8 mouse cellular contexts compared by ENCODE assay signal in the genomic region with DNA sequence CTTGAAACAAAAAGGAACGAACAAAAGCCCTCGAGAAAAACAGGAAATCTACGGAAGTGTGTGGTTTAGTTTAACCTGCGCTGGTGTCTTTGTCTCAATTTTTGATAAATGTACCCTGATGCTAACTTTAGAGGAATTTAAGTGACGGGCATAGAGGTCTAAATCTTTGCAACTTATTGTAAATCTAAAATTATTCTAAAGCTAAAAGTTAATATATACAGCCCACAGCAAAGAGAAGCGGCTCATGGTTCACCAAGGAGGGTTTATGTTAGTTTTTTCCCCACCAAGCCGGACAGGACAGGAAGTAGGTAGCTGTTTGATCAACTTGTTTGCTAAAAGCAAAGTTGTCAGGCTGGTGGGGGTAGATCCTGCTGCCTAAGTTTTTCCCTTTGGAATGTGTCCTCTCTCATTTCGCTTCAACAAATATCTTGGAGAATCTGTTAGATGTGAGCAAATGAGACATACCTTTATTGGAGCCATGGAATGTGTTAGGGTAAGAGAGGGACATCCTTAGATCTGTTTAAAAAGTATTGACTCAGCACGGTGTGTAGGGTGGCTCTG. TPM values are rescaled to one million over a fixed set of nuclear protein-coding genes. Genes with fewer than 3 reads are reported as not detected.
DNase-seq lines count a peak whose midpoint lies in the region; ATAC-seq and TF ChIP-seq lines count a peak whose summit lies in the region.

No protein-coding gene starts in this region.

- H3K4me2 ChIP-seq in heart, embryonic 13.5 days = peak overlapping the region; percentile 78
- peak overlapping the region; percentile 98 for H3K4me2 ChIP-seq in hindbrain, embryonic 16.5 days (ENCODE audit: low read length)
- H3K4me2 ChIP-seq in midbrain, embryonic 12.5 days (replicated peaks) = peak overlapping the region; percentile 77

- 51% methylated on average over 9 of the region's 9 CpGs for WGBS in heart, embryonic 13.5 days
- WGBS in bone marrow, adult 2 months = 6% methylated on average over 9 of the region's 9 CpGs
- 63% methylated on average over 9 of the region's 9 CpGs for WGBS in hindbrain, embryonic 16.5 days
- 63% methylated on average over 9 of the region's 9 CpGs for WGBS in midbrain, embryonic 12.5 days

- no peak for TF ChIP-seq POLR2A in bone marrow, adult 2 months (IDR thresholded peaks at IDR 0.05; ENCODE audit: borderline replicate concordance, control insufficient read depth, low read depth, low read length)

- DNase-seq in heart, postnatal 10 days = no peak
- DNase-seq in right cerebral cortex, postnatal 14 days = no peak
- no peak for DNase-seq in c-Kit-positive CD71-positive TER-119-positive erythroid progenitor cells, embryonic 14.5 days (ENCODE audit: low spot score)
- no peak for DNase-seq in spleen, adult 12 weeks (ENCODE audit: low spot score)

- peaks cover 4% of the 10 kb centered on the region; the same call in 1 of the 2 replicates for H3K4me1 ChIP-seq in heart, embryonic 13.5 days
- no peaks in the 10 kb centered on the region; the same call in 1 of the 2 replicates for H3K4me1 ChIP-seq in bone marrow, adult 2 months (ENCODE audit: control insufficient read depth, insufficient read depth, low read length)
- peaks cover 7% of the 10 kb centered on the region for H3K4me1 ChIP-seq in hindbrain, embryonic 16.5 days (ENCODE audit: control insufficient read depth, insufficient read depth, low read depth, low read length)
- no peaks in the 10 kb centered on the region for H3K4me1 ChIP-seq in midbrain, embryonic 12.5 days

- peak overlapping the region; percentile 66; the same call in 1 of the 2 replicates for H3K27ac ChIP-seq in heart, embryonic 13.5 days (replicated peaks)
- H3K27ac ChIP-seq in bone marrow, adult 2 months (ENCODE audit: control insufficient read depth, insufficient read depth, low read depth, low read length, poor library complexity) = peak overlapping the region; percentile 62; the same call in 1 of the 2 replicates
- H3K27ac ChIP-seq in hindbrain, embryonic 16.5 days (ENCODE audit: low read depth, low read length) = no peak overlapping the region
- no peak overlapping the region for H3K27ac ChIP-seq in midbrain, embryonic 12.5 days (replicated peaks)

- ATAC-seq in heart, embryonic 13.5 days (ENCODE audit: extremely low read depth, insufficient number of reproducible peaks, low FRiP score, low TSS enrichment) = no peak
- ATAC-seq in hindbrain, embryonic 16.5 days = no peak
- no peak for ATAC-seq in midbrain, embryonic 12.5 days (ENCODE audit: low FRiP score, low read depth)

- H3K9me3 ChIP-seq in heart, embryonic 13.5 days = peaks cover 5% of the 10 kb centered on the region; the same call in 1 of the 2 replicates
- peaks cover 3% of the 10 kb centered on the region; the same call in 1 of the 2 replicates for H3K9me3 ChIP-seq in hindbrain, embryonic 16.5 days (ENCODE audit: control insufficient read depth, low read length)
- no peaks in the 10 kb centered on the region for H3K9me3 ChIP-seq in midbrain, embryonic 12.5 days

- H3K9ac ChIP-seq in heart, embryonic 13.5 days = peak overlapping the region; percentile 84
- no peak overlapping the region for H3K9ac ChIP-seq in hindbrain, embryonic 16.5 days (ENCODE audit: low read depth, low read length)
- no peak overlapping the region for H3K9ac ChIP-seq in midbrain, embryonic 12.5 days (replicated peaks)

- H3K36me3 ChIP-seq in heart, embryonic 13.5 days = peaks cover 18% of the 10 kb centered on the region
- peaks cover 3% of the 10 kb centered on the region; the same call in 1 of the 2 replicates for H3K36me3 ChIP-seq in hindbrain, embryonic 16.5 days (ENCODE audit: control insufficient read depth, insufficient read depth, low read length)
- H3K36me3 ChIP-seq in midbrain, embryonic 12.5 days = peaks cover 12% of the 10 kb centered on the region

- TF ChIP-seq CTCF in bone marrow, adult 2 months (IDR thresholded peaks at IDR 0.05; ENCODE audit: control insufficient read depth, insufficient read depth, low read length) = no peak

- H3K4me3 ChIP-seq in heart, embryonic 13.5 days = peak overlapping the region; percentile 68
- H3K4me3 ChIP-seq in bone marrow, adult 2 months (replicated peaks; ENCODE audit: control insufficient read depth, low read depth, low read length) = peak overlapping the region; percentile 44
- H3K4me3 ChIP-seq in hindbrain, embryonic 16.5 days (ENCODE audit: low read length) = peak overlapping the region; percentile 56
- H3K4me3 ChIP-seq in midbrain, embryonic 12.5 days = peak overlapping the region; percentile 52

- no peaks in the 10 kb centered on the region for H3K27me3 ChIP-seq in heart, embryonic 13.5 days (replicated peaks)
- no peaks in the 10 kb centered on the region; the same call in 1 of the 2 replicates for H3K27me3 ChIP-seq in hindbrain, embryonic 16.5 days (replicated peaks; ENCODE audit: control insufficient read depth, insufficient read depth, low read length)
- peaks cover 3% of the 10 kb centered on the region for H3K27me3 ChIP-seq in midbrain, embryonic 12.5 days

- intact Hi-C loops in heart, postnatal 10 days (cut with DNase I) = no loop called here

RNA-seq across cellular contexts. Expression of a gene that starts 0.7 kb away (rescaled TPM):
- polyA plus RNA-seq in heart, embryonic 13.5 days (2015; fragmentation: Nextera tagmentation; extraction: Ambion mirVana) = 3.8 and 4.1 TPM in 2 replicates
- 1 to 10 TPM; 1.5 to 2.0 TPM for total RNA-seq in heart, postnatal 10 days (2021)
- 11.6 and 18.3 TPM in 2 replicates for polyA plus RNA-seq in bone marrow, adult 2 months (2011; ENCODE audit: insufficient read depth, insufficient read length, low replicate concordance, missing spikeins)
- 1.2 and 1.4 TPM in 2 replicates for polyA plus RNA-seq in hindbrain, embryonic 16.5 days (2015; fragmentation: Nextera tagmentation; extraction: Ambion mirVana)
- 2.5 and 3.1 TPM in 2 replicates for polyA plus RNA-seq in midbrain, embryonic 12.5 days (2016; fragmentation: Nextera tagmentation; extraction: Ambion mirVana)

RNA-seq across cellular contexts. Expression of a gene that starts 18.9 kb away (rescaled TPM):
- polyA plus RNA-seq in heart, embryonic 13.5 days (2015; fragmentation: Nextera tagmentation; extraction: Ambion mirVana) = 7.1 and 7.8 TPM in 2 replicates
- total RNA-seq in heart, postnatal 10 days (2021) = 10 to 100 TPM; 14.7 to 16.8 TPM
- 5.2 and 8.7 TPM in 2 replicates for polyA plus RNA-seq in bone marrow, adult 2 months (2011; ENCODE audit: insufficient read depth, insufficient read length, low replicate concordance, missing spikeins)
- 24.9 and 27.8 TPM in 2 replicates for polyA plus RNA-seq in hindbrain, embryonic 16.5 days (2015; fragmentation: Nextera tagmentation; extraction: Ambion mirVana)
- polyA plus RNA-seq in midbrain, embryonic 12.5 days (2016; fragmentation: Nextera tagmentation; extraction: Ambion mirVana) = 17.8 and 22.1 TPM in 2 replicates

RNA-seq across cellular contexts. Expression of a gene that starts 19.4 kb away (rescaled TPM):
- 22.2 and 22.9 TPM in 2 replicates for polyA plus RNA-seq in heart, embryonic 13.5 days (2015; fragmentation: Nextera tagmentation; extraction: Ambion mirVana)
- 10 to 100 TPM; 19.9 to 20.2 TPM for total RNA-seq in heart, postnatal 10 days (2021)
- polyA plus RNA-seq in bone marrow, adult 2 months (2011; ENCODE audit: insufficient read depth, insufficient read length, low replicate concordance, missing spikeins) = 5.0 and 11.9 TPM in 2 replicates
- 15.3 and 16.6 TPM in 2 replicates for polyA plus RNA-seq in hindbrain, embryonic 16.5 days (2015; fragmentation: Nextera tagmentation; extraction: Ambion mirVana)
- 22.5 and 23.7 TPM in 2 replicates for polyA plus RNA-seq in midbrain, embryonic 12.5 days (2016; fragmentation: Nextera tagmentation; extraction: Ambion mirVana)

RNA-seq across cellular contexts. Expression of a gene that starts 19.5 kb away (rescaled TPM):
- polyA plus RNA-seq in heart, embryonic 13.5 days (2015; fragmentation: Nextera tagmentation; extraction: Ambion mirVana) = 230 and 262 TPM in 2 replicates
- total RNA-seq in heart, postnatal 10 days (2021) = 10 to 100 TPM; 77.7 to 78.5 TPM
- polyA plus RNA-seq in bone marrow, adult 2 months (2011; ENCODE audit: insufficient read depth, insufficient read length, low replicate concordance, missing spikeins) = 65.5 and 83.2 TPM in 2 replicates
- 292 and 316 TPM in 2 replicates for polyA plus RNA-seq in hindbrain, embryonic 16.5 days (2015; fragmentation: Nextera tagmentation; extraction: Ambion mirVana)
- 292 and 301 TPM in 2 replicates for polyA plus RNA-seq in midbrain, embryonic 12.5 days (2016; fragmentation: Nextera tagmentation; extraction: Ambion mirVana)

RNA-seq across cellular contexts. Expression of a gene that starts 53.5 kb away (rescaled TPM):
- polyA plus RNA-seq in heart, embryonic 13.5 days (2015; fragmentation: Nextera tagmentation; extraction: Ambion mirVana) = 4.0 TPM in 2 replicates
- total RNA-seq in heart, postnatal 10 days (2021) = 1 to 10 TPM; 1.1 to 1.4 TPM
- polyA plus RNA-seq in bone marrow, adult 2 months (2011; ENCODE audit: insufficient read depth, insufficient read length, low replicate concordance, missing spikeins) = 1.4 TPM in 1 of 2 replicates, not detected in the other
- polyA plus RNA-seq in hindbrain, embryonic 16.5 days (2015; fragmentation: Nextera tagmentation; extraction: Ambion mirVana) = 3.2 TPM in 2 replicates
- polyA plus RNA-seq in midbrain, embryonic 12.5 days (2016; fragmentation: Nextera tagmentation; extraction: Ambion mirVana) = 1.9 and 2.0 TPM in 2 replicates

Comparison
In these comparisons a context has a peak if more than half of its experiments do, and no peak if none do; other contexts are left out.
1. H3K27ac ChIP-seq: peak in heart, embryonic 13.5 days (single experiment) and bone marrow, adult 2 months (single experiment); none in hindbrain, embryonic 16.5 days (single experiment) and midbrain, embryonic 12.5 days (single experiment).
2. Peak in every context shown above with its lines, with median percentiles within 50 percentile points of each other: H3K4me2 ChIP-seq and H3K4me3 ChIP-seq.